In genomic region chr9:123539093-123539492, GRCm38 (mm10) we compare ENCODE assay signal across 26 mouse cellular contexts. TPM values are rescaled to one million over a fixed set of nuclear protein-coding genes. Genes with fewer than 3 reads are reported as not detected.
DNase-seq lines count a peak whose midpoint lies in the region; ATAC-seq lines count a peak whose summit lies in the region.
"Had no signal": no experiment of that assay in that cellular context is flagged by ENCODE, and none has a peak within 500 bp of the region (broad histone marks: within the 10 kb centered on the region; RNA-seq: fewer than 3 reads in every experiment).

No protein-coding gene starts in this region.

- intact Hi-C loops in left cerebral cortex, postnatal 4 days (cut with DNase I): no loop called here

- no peak for DNase-seq in kidney, adult 11 months
- DNase-seq in Muller cell, postnatal 12 days (ENCODE audit: inconsistent ontology term): peak; percentile 25
- DNase-seq in left cerebral cortex, postnatal 4 days: no peak
- no peak for DNase-seq in forebrain, embryonic 14.5 days (ENCODE audit: low spot score)
- DNase-seq: adrenal gland, postnatal 25 days; cerebellum, adult 8-10 months; cerebellum, postnatal 25 days; gastrocnemius, postnatal 36 days; heart, postnatal 10 days; lung, embryonic 14.5 days; lung, postnatal 14 days; right cerebral cortex, adult 18-20 months; spleen, adult 18-20 months; thymus, adult 2 months; thymus, postnatal 4 days had no signal

- no peak overlapping the region for H3K4me2 ChIP-seq in kidney, embryonic 15.5 days
- no peak overlapping the region for H3K4me2 ChIP-seq in forebrain, embryonic 14.5 days (ENCODE audit: low read length)
- H3K4me2 ChIP-seq: forebrain, embryonic 13.5 days; heart, embryonic 13.5 days; hindbrain, embryonic 15.5 days; limb, embryonic 15.5 days; liver, embryonic 15.5 days; lung, embryonic 14.5 days had no signal

- H3K4me1 ChIP-seq in kidney, embryonic 15.5 days: peaks cover 21% of the 10 kb centered on the region
- no peaks in the 10 kb centered on the region for H3K4me1 ChIP-seq in forebrain, embryonic 14.5 days (ENCODE audit: control insufficient read depth, insufficient read depth, low read length)
- H3K4me1 ChIP-seq: hindbrain, embryonic 10.5 days; limb, embryonic 15.5 days; midbrain, embryonic 10.5 days had no signal

- H3K9me3 ChIP-seq in kidney, embryonic 15.5 days (replicated peaks): no peaks in the 10 kb centered on the region
- no peaks in the 10 kb centered on the region for H3K9me3 ChIP-seq in forebrain, embryonic 14.5 days (replicated peaks; ENCODE audit: control insufficient read depth, low read length)
- H3K9me3 ChIP-seq: forebrain, embryonic 13.5 days; heart, embryonic 13.5 days; hindbrain, embryonic 10.5 days; hindbrain, embryonic 15.5 days; limb, embryonic 15.5 days; liver, embryonic 15.5 days; midbrain, embryonic 10.5 days had no signal

- H3K36me3 ChIP-seq in kidney, embryonic 15.5 days: peaks cover 18% of the 10 kb centered on the region
- H3K36me3 ChIP-seq in forebrain, embryonic 14.5 days (ENCODE audit: control insufficient read depth, insufficient read depth, low read length): peaks cover 7% of the 10 kb centered on the region; the same call in 1 of the 2 replicates
- H3K36me3 ChIP-seq: hindbrain, embryonic 15.5 days had no signal

- H3K4me3 ChIP-seq in kidney, embryonic 15.5 days (replicated peaks): no peak overlapping the region
- no peak overlapping the region for H3K4me3 ChIP-seq in forebrain, embryonic 14.5 days (ENCODE audit: low read depth, low read length)
- H3K4me3 ChIP-seq: forebrain, embryonic 13.5 days; heart, embryonic 13.5 days; hindbrain, embryonic 10.5 days; hindbrain, embryonic 15.5 days; limb, embryonic 15.5 days; liver, embryonic 15.5 days; midbrain, embryonic 10.5 days had no signal

- H3K27ac ChIP-seq in kidney, embryonic 15.5 days: 0 out of 2 replicates have a peak overlapping the region, but pooled peaks have one; percentile 4
- H3K27ac ChIP-seq in forebrain, embryonic 14.5 days (ENCODE audit: low read depth, low read length): no peak overlapping the region
- H3K27ac ChIP-seq: forebrain, embryonic 13.5 days; heart, embryonic 13.5 days; hindbrain, embryonic 10.5 days; hindbrain, embryonic 15.5 days; limb, embryonic 15.5 days; liver, embryonic 15.5 days; midbrain, embryonic 10.5 days had no signal

- no peak for ATAC-seq in kidney, embryonic 15.5 days (replicated peaks; ENCODE audit: low FRiP score)
- peak; percentile 76 for ATAC-seq in CD4-positive, CD25-positive, alpha-beta regulatory T cell, adult 4 months
- peak; percentile 65 for ATAC-seq in inflammation-experienced regulatory T-cells, adult 6 months
- ATAC-seq in forebrain, embryonic 14.5 days: no peak
- ATAC-seq: forebrain, embryonic 13.5 days; midbrain, embryonic 16.5 days had no signal

- no peaks in the 10 kb centered on the region for H3K27me3 ChIP-seq in kidney, embryonic 15.5 days
- H3K27me3 ChIP-seq in forebrain, embryonic 14.5 days (replicated peaks; ENCODE audit: control insufficient read depth, insufficient read depth, low read length): no peaks in the 10 kb centered on the region
- H3K27me3 ChIP-seq: forebrain, embryonic 13.5 days; heart, embryonic 13.5 days; hindbrain, embryonic 15.5 days; limb, embryonic 15.5 days; liver, embryonic 15.5 days had no signal

- H3K9ac ChIP-seq in kidney, embryonic 15.5 days: no peak overlapping the region
- no peak overlapping the region for H3K9ac ChIP-seq in forebrain, embryonic 14.5 days (ENCODE audit: low read length)
- H3K9ac ChIP-seq: forebrain, embryonic 13.5 days; heart, embryonic 13.5 days; hindbrain, embryonic 15.5 days; limb, embryonic 15.5 days; liver, embryonic 15.5 days; lung, embryonic 14.5 days had no signal

- WGBS in kidney, embryonic 15.5 days: 55% methylated on average over 1 of the region's 1 CpGs
- 14% methylated on average over 1 of the region's 1 CpGs for WGBS in forebrain, embryonic 14.5 days

RNA-seq across cellular contexts. Expression of gene Sacm1l, which starts 9.5 kb away (rescaled TPM):
- 56.1 and 64.2 TPM in 2 replicates for polyA plus RNA-seq in kidney, embryonic 15.5 days (2015; fragmentation: Nextera tagmentation; extraction: Ambion mirVana)
- polyA plus RNA-seq in CD4-positive, CD25-positive, alpha-beta regulatory T cell, adult 4 months (2017; shearing (Covaris generic)): 10 to 100 TPM; 46.0 to 55.2 TPM
- polyA plus RNA-seq in inflammation-experienced regulatory T-cells, adult 6 months (2017; shearing (Covaris generic)): 10 to 100 TPM; 40.9 to 64.1 (median 49.7) TPM
- 10 to 100 TPM; 43.3 to 46.6 TPM for total RNA-seq in left cerebral cortex, postnatal 4 days (2021)
- 46.3 and 56.2 TPM in 2 replicates for polyA plus RNA-seq in forebrain, embryonic 14.5 days (2014; fragmentation: Nextera tagmentation; extraction: Ambion mirVana)

Comparison
In these comparisons a context has a peak if more than half of its experiments do, and no peak if none do; other contexts are left out.
1. ATAC-seq: peak in CD4-positive, CD25-positive, alpha-beta regulatory T cell, adult 4 months (single experiment) and inflammation-experienced regulatory T-cells, adult 6 months (single experiment); none in kidney, embryonic 15.5 days (single experiment) and forebrain, embryonic 14.5 days (single experiment).